Comparison of ENCODE assay signal across 9 mouse cellular contexts in genomic region chr4:138119740-138120139, GRCm38 (mm10).
DNase-seq lines count a peak whose midpoint lies in the region; ATAC-seq and TF ChIP-seq lines count a peak whose summit lies in the region.
"Had no signal": no experiment of that assay in that cellular context is flagged by ENCODE, and none has a peak within 500 bp of the region (broad histone marks: within the 10 kb centered on the region; RNA-seq: fewer than 3 reads in every experiment).

No protein-coding gene starts in this region.

- H3K27me3 ChIP-seq in kidney, postnatal 0 days (ENCODE audit: insufficient read depth, low read length): no peaks in the 10 kb centered on the region

- H3K4me2 ChIP-seq in kidney, postnatal 0 days (ENCODE audit: low read length): no peak overlapping the region

- H3K27ac ChIP-seq in kidney, postnatal 0 days: no peak overlapping the region
- H3K27ac ChIP-seq: macrophage had no signal

- DNase-seq in layer of hippocampus, adult 11-12 months (ENCODE audit: low spot score): peak; percentile 29
- no peak for DNase-seq in layer of hippocampus, adult 9-11 months
- peak; percentile 85 for DNase-seq in ES-CJ7 (ENCODE audit: low read depth, low spot score)
- DNase-seq in cerebellum, postnatal 10 days: peak; percentile 57
- DNase-seq in kidney, postnatal 0 days (ENCODE audit: low spot score): peak; percentile 61
- no peak for DNase-seq in adrenal gland, postnatal 14 days
- DNase-seq in heart, postnatal 36 days: no peak
- DNase-seq in thymus, postnatal 14 days: no peak

- no peak overlapping the region for H3K4me3 ChIP-seq in kidney, postnatal 0 days (replicated peaks; ENCODE audit: low read depth, low read length)

- no peaks in the 10 kb centered on the region for H3K4me1 ChIP-seq in kidney, postnatal 0 days (replicated peaks; ENCODE audit: insufficient read depth, low read length)

- TF ChIP-seq CTCF in kidney, postnatal 0 days (IDR thresholded peaks at IDR 0.05; ENCODE audit: low read depth): peak; percentile 68

- peaks cover 28% of the 10 kb centered on the region for H3K36me3 ChIP-seq in kidney, postnatal 0 days (ENCODE audit: insufficient read depth, low read length)

- 49% methylated on average over 10 of the region's 10 CpGs for WGBS in kidney, postnatal 0 days

- intact Hi-C loops in heart, postnatal 36 days (cut with DNase I): loop anchor here (10.0 kb wide), 1 partner anchor 305 kb away; no protein-coding TSS in a partner anchor

- no peak for ATAC-seq in kidney, postnatal 0 days (replicated peaks; ENCODE audit: low FRiP score, low read depth)

- no peak overlapping the region for H3K9ac ChIP-seq in kidney, postnatal 0 days (ENCODE audit: low read depth, low read length)

- H3K9me3 ChIP-seq in kidney, postnatal 0 days (replicated peaks; ENCODE audit: low read length): no peaks in the 10 kb centered on the region

Comparison
In these comparisons a context has a peak if more than half of its experiments do, and no peak if none do; other contexts are left out.
1. DNase-seq: peak in layer of hippocampus, adult 11-12 months (single experiment), ES-CJ7 (single experiment), cerebellum, postnatal 10 days (2 of 2) and kidney, postnatal 0 days (single experiment); none in layer of hippocampus, adult 9-11 months (single experiment), adrenal gland, postnatal 14 days (single experiment), heart, postnatal 36 days (0 of 2) and thymus, postnatal 14 days (single experiment).